Mouse (Mus musculus): ENCODE data around the gene Abca17. TPM values are rescaled to one million over a fixed set of nuclear protein-coding genes. Genes with fewer than 3 reads are reported as not detected.

Gene Abca17
- polyA plus RNA-seq, 2 experiments: 0.04 TPM; not detected in 1

DNA sequence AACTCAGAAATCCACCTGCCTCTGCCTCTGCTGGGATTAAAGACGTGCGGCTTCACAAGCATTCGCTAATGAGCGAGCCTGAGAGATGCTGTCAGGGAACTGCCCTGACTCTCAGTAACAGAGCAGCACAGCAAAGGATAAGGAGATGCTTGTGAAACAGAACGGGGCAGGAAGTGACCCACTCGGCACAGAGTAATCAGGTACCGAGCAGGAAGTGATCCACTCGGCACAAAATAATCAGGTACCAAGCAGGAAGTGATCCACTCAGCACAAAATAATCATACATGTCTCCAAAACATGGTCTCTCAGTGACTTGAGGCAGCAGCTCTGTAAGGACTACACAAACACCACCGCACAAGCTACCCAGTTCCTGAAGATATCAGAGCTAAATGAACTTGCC, 62.4 kb downstream of the Abca17 start:
- no peaks in the 10 kb centered on the region for H3K36me3 ChIP-seq (replicated peaks; ENCODE audit: control insufficient read depth, insufficient read depth, low read depth)
- H3K4me3 ChIP-seq (ENCODE audit: insufficient read depth in 1 of 2, low read depth in 2 of 2, low read length in 2 of 2): no peak overlapping the region
- H3K4me1 ChIP-seq (replicated peaks; ENCODE audit: control insufficient read depth in 2 of 2, insufficient read depth in 2 of 2, low read length in 1 of 2): no peaks in the 10 kb centered on the region
- no peaks in the 10 kb centered on the region for H3K27me3 ChIP-seq (ENCODE audit: control insufficient read depth, insufficient read depth, low read length)
- no peak overlapping the region for H3K9ac ChIP-seq (replicated peaks)
- WGBS (ENCODE audit: insufficient replicate concordance): 59% methylated on average over 9 of the region's 9 CpGs
- no peak for TF ChIP-seq CTCF (IDR thresholded peaks at IDR 0.05; ENCODE audit: low read depth)
- ATAC-seq (ENCODE audit: insufficient read depth): no peak
- no peak overlapping the region for H3K4me2 ChIP-seq (ENCODE audit: low read depth)
- DNase-seq (ENCODE audit: low read depth in 3 of 3, low spot score in 3 of 3): no peak
- no peaks in the 10 kb centered on the region for H3K9me3 ChIP-seq (ENCODE audit: control insufficient read depth, low read length)
- H3K27ac ChIP-seq: no peak overlapping the region

DNA sequence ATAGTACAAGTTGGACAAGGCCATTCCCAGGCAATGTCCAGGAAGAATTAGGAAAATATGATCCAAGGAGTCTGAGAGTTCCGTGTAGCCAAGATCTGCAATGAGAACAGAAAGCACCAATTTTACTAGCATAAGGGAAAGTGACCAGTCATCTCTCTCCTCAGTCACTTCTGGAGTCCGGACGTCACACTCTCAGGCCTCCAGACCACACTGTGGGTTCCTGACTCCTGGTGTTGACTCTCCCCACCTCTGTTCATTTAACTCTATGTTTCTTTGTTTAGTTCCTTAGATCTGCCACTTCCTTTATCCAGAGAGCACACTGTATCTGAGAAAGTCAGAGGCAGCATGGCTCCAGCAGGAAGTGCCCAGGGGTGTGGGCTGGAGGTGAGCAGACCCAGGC, 65.2 kb downstream of the Abca17 start:
- H3K36me3 ChIP-seq (replicated peaks; ENCODE audit: control insufficient read depth, insufficient read depth, low read depth): no peaks in the 10 kb centered on the region
- ATAC-seq (ENCODE audit: insufficient read depth): no peak

DNA sequence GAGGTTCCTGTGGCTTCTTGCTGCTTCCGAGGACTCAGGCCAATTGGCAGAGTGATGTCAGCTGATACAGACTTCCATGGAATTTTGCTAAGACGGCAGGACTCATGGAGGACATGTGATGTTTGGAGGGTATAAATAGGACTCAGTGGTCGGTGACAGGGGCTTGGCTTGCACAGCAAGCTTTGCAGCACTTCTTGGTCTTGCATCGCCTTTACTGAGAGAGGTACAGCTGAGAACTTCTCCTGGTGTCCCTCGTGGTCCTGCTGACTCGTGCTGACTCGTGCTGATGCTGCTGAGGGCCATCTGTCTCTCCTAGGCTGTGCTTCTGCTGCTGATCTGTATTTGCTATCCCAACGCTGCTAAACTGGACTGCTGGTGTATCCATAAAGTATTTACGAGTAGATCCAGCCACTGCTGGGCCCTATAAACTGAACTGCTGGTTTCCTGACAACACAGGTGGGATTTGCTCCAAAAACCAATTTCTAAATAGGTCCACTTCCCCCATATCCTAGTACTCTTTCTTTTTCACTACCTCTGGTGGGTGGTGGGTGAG, 67.5 kb downstream of the Abca17 start:
- H3K4me3 ChIP-seq (ENCODE audit: insufficient read depth in 1 of 2, low read depth in 2 of 2, low read length in 2 of 2): no peak overlapping the region
- no peaks in the 10 kb centered on the region for H3K36me3 ChIP-seq (replicated peaks; ENCODE audit: control insufficient read depth, insufficient read depth, low read depth)
- peaks cover 0 to 7% of the 10 kb centered on the region in 2 experiments; a peak in 1 of 4 replicates for H3K4me1 ChIP-seq (replicated peaks; ENCODE audit: control insufficient read depth in 2 of 2, insufficient read depth in 2 of 2, low read length in 1 of 2)
- WGBS (ENCODE audit: insufficient replicate concordance): 50% methylated on average over 9 of the region's 9 CpGs
- no peaks in the 10 kb centered on the region for H3K9me3 ChIP-seq (ENCODE audit: control insufficient read depth, low read length)
- TF ChIP-seq CTCF (IDR thresholded peaks at IDR 0.05; ENCODE audit: low read depth): no peak
- no peak for TF ChIP-seq EP300 (IDR thresholded peaks at IDR 0.05; ENCODE audit: low read depth)
- H3K9ac ChIP-seq (replicated peaks): no peak overlapping the region
- no peak overlapping the region for H3K4me2 ChIP-seq (ENCODE audit: low read depth)
- no peaks in the 10 kb centered on the region for H3K27me3 ChIP-seq (ENCODE audit: control insufficient read depth, insufficient read depth, low read length)
- H3K27ac ChIP-seq: no peak overlapping the region
- ATAC-seq (ENCODE audit: insufficient read depth): no peak
- DNase-seq (ENCODE audit: low read depth in 3 of 3, low spot score in 3 of 3): no peak

More for the DNA sequence above, 65.2 kb downstream of the Abca17 start:
- no peak overlapping the region for H3K4me2 ChIP-seq (ENCODE audit: low read depth)
- TF ChIP-seq CTCF (IDR thresholded peaks at IDR 0.05; ENCODE audit: low read depth) (no peak), EP300 (IDR thresholded peaks at IDR 0.05; ENCODE audit: low read depth) (no peak)
- no peak overlapping the region for H3K4me3 ChIP-seq (ENCODE audit: insufficient read depth in 1 of 2, low read depth in 2 of 2, low read length in 2 of 2)
- H3K9me3 ChIP-seq (ENCODE audit: control insufficient read depth, low read length): no peaks in the 10 kb centered on the region
- WGBS (ENCODE audit: insufficient replicate concordance): 36% methylated on average over 3 of the region's 3 CpGs
- no peaks in the 10 kb centered on the region for H3K27me3 ChIP-seq (ENCODE audit: control insufficient read depth, insufficient read depth, low read length)
- no peaks in the 10 kb centered on the region for H3K4me1 ChIP-seq (replicated peaks; ENCODE audit: control insufficient read depth in 2 of 2, insufficient read depth in 2 of 2, low read length in 1 of 2)
- DNase-seq (ENCODE audit: low read depth in 3 of 3, low spot score in 3 of 3): no peak
- H3K27ac ChIP-seq: no peak overlapping the region
- H3K9ac ChIP-seq (replicated peaks): no peak overlapping the region

DNA sequence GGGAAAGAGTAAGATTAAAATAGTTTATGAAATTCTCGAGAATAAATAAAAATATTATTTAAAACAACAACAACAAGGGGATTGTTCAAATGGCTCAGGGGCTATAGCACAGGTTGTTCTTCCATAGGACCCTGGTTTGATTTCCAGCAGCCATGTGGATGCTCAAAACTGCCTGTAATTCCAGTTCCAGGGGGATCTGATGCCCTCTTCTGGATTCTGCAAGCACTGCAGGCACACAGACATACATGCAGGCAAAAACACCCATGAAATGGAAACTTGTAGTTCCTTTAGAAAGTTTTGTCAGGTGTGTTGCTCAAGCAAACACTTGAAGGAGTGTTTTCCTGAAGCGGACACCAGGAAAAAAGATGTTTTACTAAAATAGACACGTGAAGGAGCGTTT, 68.2 kb downstream of the Abca17 start:
- no peak for ATAC-seq (ENCODE audit: insufficient read depth)
- no peak for DNase-seq (ENCODE audit: low read depth in 3 of 3, low spot score in 3 of 3)
- no peak overlapping the region for H3K9ac ChIP-seq (replicated peaks)
- peaks cover 0 to 7% of the 10 kb centered on the region in 2 experiments; a peak in 1 of 4 replicates for H3K4me1 ChIP-seq (replicated peaks; ENCODE audit: control insufficient read depth in 2 of 2, insufficient read depth in 2 of 2, low read length in 1 of 2)
- H3K27me3 ChIP-seq (ENCODE audit: control insufficient read depth, insufficient read depth, low read length): no peaks in the 10 kb centered on the region
- peak; percentile 61 for TF ChIP-seq CTCF (IDR thresholded peaks at IDR 0.05; ENCODE audit: low read depth)
- TF ChIP-seq EP300 (IDR thresholded peaks at IDR 0.05; ENCODE audit: low read depth): no peak
- H3K9me3 ChIP-seq (ENCODE audit: control insufficient read depth, low read length): no peaks in the 10 kb centered on the region
- H3K4me3 ChIP-seq (ENCODE audit: insufficient read depth in 1 of 2, low read depth in 2 of 2, low read length in 2 of 2): no peak overlapping the region
- H3K36me3 ChIP-seq (replicated peaks; ENCODE audit: control insufficient read depth, insufficient read depth, low read depth): no peaks in the 10 kb centered on the region
- no peak overlapping the region for H3K4me2 ChIP-seq (ENCODE audit: low read depth)
- H3K27ac ChIP-seq: no peak overlapping the region
- 53% methylated on average over 4 of the region's 4 CpGs for WGBS (ENCODE audit: insufficient replicate concordance)

DNA sequence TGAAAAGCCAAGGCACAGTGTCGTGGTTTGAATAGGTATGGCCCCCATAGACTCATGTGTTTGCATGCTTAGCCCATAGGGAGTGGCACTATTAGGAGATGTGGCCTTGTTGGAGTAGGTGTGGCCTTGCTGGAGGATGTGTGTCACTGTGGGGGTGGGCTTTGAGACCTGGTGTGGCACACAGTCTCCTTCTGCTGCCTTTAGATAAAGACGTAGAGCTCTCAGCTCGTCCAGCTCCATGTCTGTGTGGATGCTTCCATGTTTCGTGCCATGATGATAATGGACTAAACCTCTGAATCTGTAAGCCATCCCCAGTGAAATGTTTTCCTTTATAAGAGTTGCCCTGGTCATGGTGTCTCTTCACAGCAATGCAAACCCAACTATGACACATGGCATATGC, 71.0 kb downstream of the Abca17 start:
- H3K9me3 ChIP-seq (ENCODE audit: control insufficient read depth, low read length): no peaks in the 10 kb centered on the region
- no peak overlapping the region for H3K4me2 ChIP-seq (ENCODE audit: low read depth)
- TF ChIP-seq EP300 (IDR thresholded peaks at IDR 0.05; ENCODE audit: low read depth) (no peak), CTCF (IDR thresholded peaks at IDR 0.05; ENCODE audit: low read depth) (no peak)
- H3K27me3 ChIP-seq (ENCODE audit: control insufficient read depth, insufficient read depth, low read length): no peaks in the 10 kb centered on the region
- H3K4me1 ChIP-seq (replicated peaks; ENCODE audit: control insufficient read depth in 2 of 2, insufficient read depth in 2 of 2, low read length in 1 of 2): peaks cover 0 to 7% of the 10 kb centered on the region in 2 experiments; a peak in 1 of 4 replicates
- no peak overlapping the region for H3K9ac ChIP-seq (replicated peaks)
- H3K27ac ChIP-seq: no peak overlapping the region
- WGBS (ENCODE audit: insufficient replicate concordance): 24% methylated on average over 4 of the region's 4 CpGs
- ATAC-seq (ENCODE audit: insufficient read depth): peak; percentile 23; the same call in 1 of the 2 replicates
- no peaks in the 10 kb centered on the region for H3K36me3 ChIP-seq (replicated peaks; ENCODE audit: control insufficient read depth, insufficient read depth, low read depth)
- DNase-seq (ENCODE audit: low read depth in 3 of 3, low spot score in 3 of 3): no peak
- H3K4me3 ChIP-seq (ENCODE audit: insufficient read depth in 1 of 2, low read depth in 2 of 2, low read length in 2 of 2): no peak overlapping the region

Measured in liver, embryonic 14.5 days (tissue).